Mouse (Mus musculus) neural tube, embryonic 15.5 days (tissue): ENCODE measurements around the gene Olfr457. TPM values are rescaled to one million over a fixed set of nuclear protein-coding genes. Genes with fewer than 3 reads are reported as not detected.

ENCODE experiments used
- ATAC-seq: fragments of 200-750 bp; cut with Nextera tagmentation; 2 replicates; pipeline ENCODE4 v1.8.0; 2017; ENCODE audit warnings: mild to moderate bottlenecking, moderate TSS enrichment, moderate library complexity; ENCODE audit not compliant: low FRiP score
- H3K27ac ChIP-seq: fragments of 300-500 bp; sonication (generic); replicated peaks from 2 replicates; pipeline ENCODE4 v1.5.1; 2015; ENCODE audit warnings: mild to moderate bottlenecking, inconsistent platforms
- H3K27me3 ChIP-seq: fragments of 300-500 bp; sonication (generic); replicated peaks from 2 replicates; pipeline ENCODE4 v1.6.1; 2015; ENCODE audit warnings: inconsistent platforms
- H3K36me3 ChIP-seq: fragments of 300-500 bp; sonication (generic); 2 replicates; pipeline ENCODE4 v1.6.1; 2015; ENCODE audit warnings: inconsistent platforms
- H3K4me1 ChIP-seq: fragments of 300-500 bp; sonication (generic); 2 replicates; pipeline ENCODE4 v1.6.1; 2015; ENCODE audit warnings: inconsistent platforms
- H3K4me2 ChIP-seq: fragments of 300-500 bp; sonication (generic); 2 replicates; pipeline ENCODE4 v1.6.1; 2015; ENCODE audit warnings: inconsistent platforms, mild to moderate bottlenecking, moderate library complexity
- H3K4me3 ChIP-seq: fragments of 300-500 bp; sonication (generic); replicated peaks from 2 replicates; pipeline ENCODE4 v1.5.1; 2015; ENCODE audit warnings: mild to moderate bottlenecking, inconsistent platforms
- H3K9ac ChIP-seq: fragments of 300-500 bp; sonication (generic); replicated peaks from 2 replicates; pipeline ENCODE4 v1.6.1; 2015; ENCODE audit warnings: mild to moderate bottlenecking, inconsistent platforms
- H3K9me3 ChIP-seq: fragments of 300-500 bp; sonication (generic); replicated peaks from 2 replicates; pipeline ENCODE4 v1.6.1; 2016; ENCODE audit warnings: inconsistent platforms
- WGBS: fragments of 180-500 bp; shearing (Covaris S2); methylation state at CpG from one replicate; pipeline ENCODE4 v1.1.7; 2015; ENCODE audit warnings: mixed read lengths; 5-methylcytosine and 5-hydroxymethylcytosine counted together
- polyA plus RNA-seq: library from polyadenylated mRNA; unstranded; fragments of >200 nt; fragmentation: Nextera tagmentation; extraction: Ambion mirVana; gene quantifications from 2 replicates; pipeline ENCODE4 v1.2.1, GENCODE M21; 2015

Gene Olfr457
- polyA plus RNA-seq, 1 experiment from 2014 or later, result not detected

DNA sequence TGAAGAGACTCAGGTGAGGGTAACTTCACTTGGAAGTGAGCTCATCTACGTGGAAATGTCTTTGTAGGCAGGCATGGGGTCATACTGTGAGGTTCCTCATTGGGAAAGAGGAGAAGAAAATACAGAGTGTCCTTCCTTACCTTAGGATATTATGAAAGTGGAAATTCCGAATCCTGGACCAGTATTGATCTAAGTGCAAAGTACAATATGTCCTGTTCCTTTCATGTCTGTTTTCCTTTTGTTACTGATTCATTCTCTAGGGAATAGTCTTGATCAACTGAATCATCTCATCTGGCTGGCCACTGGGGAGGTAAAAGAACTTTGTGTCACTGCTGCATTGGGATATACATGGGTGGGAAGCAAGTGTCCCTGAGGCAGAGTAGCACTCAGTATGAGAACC is 40.6 kb downstream of the Olfr457 start:
- Histone ChIP-seq H3K4me2 (no peak overlapping the region), H3K27me3 (no peaks in the 10 kb centered on the region), H3K4me1 (no peaks in the 10 kb centered on the region), H3K36me3 (no peaks in the 10 kb centered on the region), H3K9ac (no peak overlapping the region), H3K9me3 (no peaks in the 10 kb centered on the region), H3K27ac (no peak overlapping the region), H3K4me3 (no peak overlapping the region)
- 79% methylated on average over 2 of the region's 2 CpGs for WGBS
- no peak for ATAC-seq

GRCm38 (mm10) chr6:42434446-42434845 is 41.7 kb downstream of the Olfr457 start, which contains the start of gene Tas2r126:
Tas2r126 (plus strand) TSS chr6:42434535.
- ATAC-seq, result no peak
- Histone ChIP-seq H3K4me1 (no peaks in the 10 kb centered on the region), H3K4me3 (no peak within 1 kb of the TSS), H3K9ac (no peak within 1 kb of the TSS), H3K27ac (no peak within 1 kb of the TSS), H3K4me2 (no peak within 1 kb of the TSS), H3K27me3 (no peaks in the 10 kb centered on the region), H3K9me3 (no peaks in the 10 kb centered on the region), H3K36me3 (no peaks in the 10 kb centered on the region)
- WGBS, result 88% methylated on average over 6 of the region's 6 CpGs

- no peak overlapping the region for H3K27ac ChIP-seq
- no peaks in the 10 kb centered on the region for H3K4me1 ChIP-seq
- no peak overlapping the region for H3K9ac ChIP-seq
- no peak overlapping the region for H3K4me3 ChIP-seq
- H3K9me3 ChIP-seq, result no peaks in the 10 kb centered on the region
- H3K27me3 ChIP-seq, result no peaks in the 10 kb centered on the region
- ATAC-seq, result no peak
- H3K36me3 ChIP-seq, result no peaks in the 10 kb centered on the region
- no peak overlapping the region for H3K4me2 ChIP-seq
- WGBS, result 72% methylated on average over 2 of the region's 2 CpGs
Measured at GRCm38 (mm10) chr6:42433554-42433953, 42.6 kb downstream of the Olfr457 start.

DNA sequence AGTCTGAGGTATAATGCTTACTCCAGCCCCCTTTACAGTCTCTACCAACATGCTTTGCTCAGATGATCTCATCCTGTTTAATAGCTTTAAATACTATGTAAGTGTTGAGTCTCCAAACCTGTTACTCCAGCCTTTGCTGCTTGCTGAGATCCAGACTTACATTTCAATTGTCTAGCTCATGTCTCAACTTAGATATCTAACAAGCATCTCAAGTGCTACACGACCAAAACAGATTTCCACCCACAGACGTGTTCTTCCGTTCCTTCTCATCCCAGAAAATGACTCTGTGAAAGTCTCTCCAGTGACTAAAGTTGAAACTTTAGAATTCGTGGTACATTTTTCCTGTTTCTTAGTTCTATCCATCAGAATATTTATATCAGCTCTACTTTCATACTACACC is 49.8 kb downstream of the Olfr457 start:
- Histone ChIP-seq H3K9ac (no peak overlapping the region), H3K4me1 (no peaks in the 10 kb centered on the region), H3K27me3 (no peaks in the 10 kb centered on the region), H3K27ac (no peak overlapping the region), H3K36me3 (no peaks in the 10 kb centered on the region), H3K4me3 (no peak overlapping the region), H3K4me2 (no peak overlapping the region), H3K9me3 (no peaks in the 10 kb centered on the region)
- ATAC-seq, result no peak
- WGBS, result 90% methylated on average over 4 of the region's 4 CpGs

DNA sequence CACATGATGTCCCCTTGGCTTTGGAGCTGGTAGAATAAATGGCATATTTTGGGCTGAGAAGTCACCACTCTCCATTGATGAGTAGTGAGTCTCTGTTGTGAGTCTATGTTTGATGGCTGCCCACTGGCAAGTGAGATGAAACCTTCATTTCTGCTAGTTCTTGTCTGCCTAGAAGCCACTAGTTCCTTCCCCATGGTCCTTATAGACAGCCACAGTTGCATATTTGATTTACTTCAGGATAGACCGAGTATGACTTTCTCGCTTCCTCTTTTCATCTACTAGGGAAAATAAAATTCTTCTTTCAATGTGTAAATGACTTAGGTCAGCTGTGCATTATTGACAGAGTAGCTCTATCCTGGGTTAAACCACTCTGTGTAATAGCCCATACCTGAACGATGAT is 51.7 kb downstream of the Olfr457 start:
- H3K36me3 ChIP-seq, result no peaks in the 10 kb centered on the region
- no peaks in the 10 kb centered on the region for H3K27me3 ChIP-seq
- H3K9me3 ChIP-seq, result no peaks in the 10 kb centered on the region
- no peaks in the 10 kb centered on the region for H3K4me1 ChIP-seq
- 91% methylated on average over 3 of the region's 3 CpGs for WGBS
- H3K9ac ChIP-seq, result no peak overlapping the region
- H3K27ac ChIP-seq, result no peak overlapping the region
- H3K4me2 ChIP-seq, result no peak overlapping the region
- no peak overlapping the region for H3K4me3 ChIP-seq
- ATAC-seq, result no peak

GRCm38 (mm10) chr6:42421439-42421838 is 54.7 kb downstream of the Olfr457 start:
- H3K4me2 ChIP-seq, result no peak overlapping the region
- no peak overlapping the region for H3K4me3 ChIP-seq
- H3K9ac ChIP-seq, result no peak overlapping the region
- no peaks in the 10 kb centered on the region for H3K9me3 ChIP-seq
- no peaks in the 10 kb centered on the region for H3K4me1 ChIP-seq
- no peaks in the 10 kb centered on the region for H3K27me3 ChIP-seq
- no peak for ATAC-seq
- H3K27ac ChIP-seq, result no peak overlapping the region
- H3K36me3 ChIP-seq, result no peaks in the 10 kb centered on the region
- WGBS, result 75% methylated on average over 2 of the region's 2 CpGs

GRCm38 (mm10) chr6:42419443-42419842 is 56.7 kb downstream of the Olfr457 start:
- no peaks in the 10 kb centered on the region for H3K9me3 ChIP-seq
- no peak overlapping the region for H3K4me2 ChIP-seq
- no peak overlapping the region for H3K9ac ChIP-seq
- WGBS, result 95% methylated on average over 2 of the region's 2 CpGs
- H3K36me3 ChIP-seq, result no peaks in the 10 kb centered on the region
- no peaks in the 10 kb centered on the region for H3K27me3 ChIP-seq
- no peak for ATAC-seq
- no peak overlapping the region for H3K27ac ChIP-seq
- no peaks in the 10 kb centered on the region for H3K4me1 ChIP-seq
- no peak overlapping the region for H3K4me3 ChIP-seq

Other genes starting within 250 kb of the Olfr457 start
- 13.7 and 14.4 TPM in 2 replicates for gene Gstk1, start 230.4 kb downstream of the Olfr457 start, polyA plus RNA-seq
- gene Tmem139, start 214.4 kb downstream of the Olfr457 start, polyA plus RNA-seq, result 0.13 and 0.68 TPM in 2 replicates
- 27.1 and 35.9 TPM in 2 replicates for gene Casp2, start 211.3 kb downstream of the Olfr457 start, polyA plus RNA-seq
- gene Clcn1, start 189.7 kb downstream of the Olfr457 start, polyA plus RNA-seq, result 1.1 and 1.2 TPM in 2 replicates
- gene Fam131b, start 151.7 kb downstream of the Olfr457 start, polyA plus RNA-seq, result 6.9 and 8.2 TPM in 2 replicates
- 60.0 and 72.5 TPM in 2 replicates for gene Zyx, start 126.7 kb downstream of the Olfr457 start, polyA plus RNA-seq
- gene Epha1, start 103.1 kb downstream of the Olfr457 start, polyA plus RNA-seq, result 0.24 and 1.9 TPM in 2 replicates
- not detected in 2 replicates for gene Tas2r143, start 76.1 kb downstream of the Olfr457 start, polyA plus RNA-seq
- not detected in 2 replicates for gene Tas2r135, start 70.9 kb downstream of the Olfr457 start, polyA plus RNA-seq
- 0.20 TPM in 1 of 2 replicates, not detected in the other for gene Tas2r126, start 41.8 kb downstream of the Olfr457 start, polyA plus RNA-seq
- gene Olfr458, start 11.1 kb downstream of the Olfr457 start, polyA plus RNA-seq, result not detected in 2 replicates
- not detected in 2 replicates for gene Olfr456, start 10.9 kb upstream of the Olfr457 start, polyA plus RNA-seq
- gene Olfr455, start 71.3 kb upstream of the Olfr457 start, polyA plus RNA-seq, result not detected in 2 replicates
- not detected in 2 replicates for gene Tcaf3, start 121.4 kb upstream of the Olfr457 start, polyA plus RNA-seq
- 2.6 and 4.2 TPM in 2 replicates for gene Tcaf2, start 168.9 kb upstream of the Olfr457 start, polyA plus RNA-seq
- gene Tcaf1, start 233.8 kb upstream of the Olfr457 start, polyA plus RNA-seq, result 188 and 215 TPM in 2 replicates